Mouse (Mus musculus) bone marrow macrophage, adult 2 months (primary cell): ENCODE measurements around the gene 4930438A08Rik.

Source experiments
- CTCF ChIP-seq: IDR thresholded peaks from 2 replicates; pipeline ENCODE4 v1.5.1; 2012; ENCODE audit warnings: low read depth, mild to moderate bottlenecking, low read length, moderate library complexity
- POLR2A ChIP-seq: IDR thresholded peaks from 2 replicates; pipeline ENCODE4 v1.6.1; 2012; ENCODE audit warnings: mild to moderate bottlenecking, low read depth, low read length, borderline replicate concordance

GRCm38 (mm10) chr11:58225655-58226054, 48.9 kb upstream of the 4930438A08Rik start:
- TF ChIP-seq CTCF: peak; percentile 89
- TF ChIP-seq POLR2A: no peak
